Mouse (Mus musculus) hindbrain, embryonic 14.5 days (tissue): ENCODE measurements around the gene Dtnb. TPM values are rescaled to one million over a fixed set of nuclear protein-coding genes. Genes with fewer than 3 reads are reported as not detected.

Experiments
- ATAC-seq: fragments of 200-750 bp; cut with Nextera tagmentation; 2 replicates; pipeline ENCODE4 v1.8.0; 2017; ENCODE audit warnings: moderate number of reproducible peaks, mild to moderate bottlenecking, moderate TSS enrichment, moderate library complexity; ENCODE audit not compliant: low FRiP score
- DNase-seq: peaks from one replicate; pipeline ENCODE4 v3.0.0-alpha.2; 2015; ENCODE audit warnings: low spot score
- H3K27ac ChIP-seq: fragments of 300-500 bp; sonication (generic); 2 replicates; pipeline ENCODE4 v1.5.1; 2014; ENCODE audit warnings: mild to moderate bottlenecking, moderate library complexity
- H3K27me3 ChIP-seq: fragments of 300-500 bp; sonication (generic); 2 replicates; pipeline ENCODE4 v1.6.1; 2014; ENCODE audit warnings: mild to moderate bottlenecking, low read length, mixed read lengths; ENCODE audit not compliant: control insufficient read depth, insufficient read depth
- H3K36me3 ChIP-seq: fragments of 300-500 bp; sonication (generic); replicated peaks from 2 replicates; pipeline ENCODE4 v1.6.1; 2014; ENCODE audit not compliant: control insufficient read depth, insufficient read depth
- H3K4me1 ChIP-seq: fragments of 300-500 bp; sonication (generic); replicated peaks from 2 replicates; pipeline ENCODE4 v1.6.1; 2014; ENCODE audit warnings: antibody characterized with exemption, low read length, mixed read lengths; ENCODE audit not compliant: control insufficient read depth, insufficient read depth
- H3K4me2 ChIP-seq: fragments of 300-500 bp; sonication (generic); replicated peaks from 2 replicates; pipeline ENCODE4 v1.6.1; 2014; ENCODE audit warnings: mild to moderate bottlenecking, moderate library complexity
- H3K4me3 ChIP-seq: fragments of 300-500 bp; sonication (generic); replicated peaks from 2 replicates; pipeline ENCODE4 v1.5.1; 2014; ENCODE audit warnings: mild to moderate bottlenecking, low read length
- H3K9ac ChIP-seq: fragments of 300-500 bp; sonication (generic); 2 replicates; pipeline ENCODE4 v1.6.1; 2014
- H3K9me3 ChIP-seq: fragments of 300-500 bp; sonication (generic); 2 replicates; pipeline ENCODE4 v1.6.1; 2016; ENCODE audit warnings: low read length; ENCODE audit not compliant: control insufficient read depth
- WGBS: fragments of 180-500 bp; shearing (Covaris S2); extraction: QIAGEN DNeasy Blood & Tissue Kit; methylation state at CpG from one replicate; pipeline ENCODE4 v1.1.7; 2014; 5-methylcytosine and 5-hydroxymethylcytosine counted together
- microRNA-seq: library from miRNA; unstranded; fragments of <30 nt; microRNA quantifications from one replicate; pipeline ENCODE4, GENCODE M21; 2016
- polyA plus RNA-seq: library from polyadenylated mRNA; unstranded; fragments of >200 nt; fragmentation: Nextera tagmentation; extraction: Ambion mirVana; gene quantifications from 2 replicates; pipeline ENCODE4 v1.2.1, GENCODE M21; 2014

Dtnb gene
- polyA plus RNA-seq, 1 experiment from 2014 or later = 58.4 TPM

DNA sequence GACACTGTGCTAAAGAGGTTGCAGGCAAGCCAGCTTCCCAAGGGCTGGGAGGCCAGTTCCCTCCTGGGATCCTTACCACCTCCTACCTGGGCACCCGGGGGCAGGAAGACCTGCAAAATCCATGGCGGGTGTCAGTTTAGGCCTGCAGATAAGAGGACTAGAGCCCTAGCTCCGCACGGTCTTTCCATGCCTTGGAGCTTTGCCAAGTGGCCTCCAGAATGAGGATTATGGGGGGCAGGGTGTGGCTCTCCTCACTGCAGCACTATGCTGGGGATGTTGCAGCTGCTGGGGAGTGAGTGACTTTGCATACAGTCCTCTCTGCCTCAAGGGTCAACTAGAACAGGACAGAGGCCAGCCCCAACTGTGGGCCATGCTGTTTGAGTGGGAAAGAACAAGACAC lies 247.7 kb downstream of the Dtnb start:
- peaks cover 23% of the 10 kb centered on the region for H3K4me1 ChIP-seq

DNA sequence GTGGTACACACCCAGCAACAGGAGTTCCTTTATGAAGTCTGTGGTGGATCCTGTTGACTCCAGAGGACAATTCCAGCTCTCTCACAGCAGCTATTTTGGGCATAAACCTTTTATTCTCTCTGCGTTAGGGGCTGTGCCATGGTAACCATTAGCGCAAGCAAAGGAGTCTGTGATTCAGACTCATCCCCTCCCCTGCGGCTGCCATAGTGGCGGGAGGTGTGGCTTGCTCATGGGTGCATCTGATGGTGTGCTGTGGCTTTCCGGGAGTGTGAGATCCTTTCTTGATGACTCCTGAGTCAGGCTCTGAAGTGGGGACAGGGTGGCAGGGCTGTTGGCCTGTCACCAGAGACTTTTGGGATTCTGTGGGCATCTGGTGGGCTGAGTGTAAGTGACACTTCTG lies 251.2 kb downstream of the Dtnb start:
- no peaks in the 10 kb centered on the region for H3K36me3 ChIP-seq
- 56% methylated on average over 5 of the region's 5 CpGs for WGBS
- no peaks in the 10 kb centered on the region for H3K27me3 ChIP-seq
- H3K4me2 ChIP-seq = no peak overlapping the region
- H3K4me1 ChIP-seq = peaks cover 17% of the 10 kb centered on the region
- ATAC-seq = no peak
- H3K4me3 ChIP-seq = no peak overlapping the region
- no peak overlapping the region for H3K27ac ChIP-seq
- no peak for DNase-seq
- H3K9me3 ChIP-seq = no peaks in the 10 kb centered on the region
- no peak overlapping the region for H3K9ac ChIP-seq

More for the DNA sequence above, 247.7 kb downstream of the Dtnb start:
- H3K27ac ChIP-seq = no peak overlapping the region
- no peak for DNase-seq
- no peak overlapping the region for H3K4me2 ChIP-seq
- H3K9me3 ChIP-seq = no peaks in the 10 kb centered on the region
- H3K36me3 ChIP-seq = no peaks in the 10 kb centered on the region
- no peak for ATAC-seq
- WGBS = 64% methylated on average over 4 of the region's 4 CpGs
- no peak overlapping the region for H3K4me3 ChIP-seq
- no peak overlapping the region for H3K9ac ChIP-seq
- H3K27me3 ChIP-seq = no peaks in the 10 kb centered on the region

DNA sequence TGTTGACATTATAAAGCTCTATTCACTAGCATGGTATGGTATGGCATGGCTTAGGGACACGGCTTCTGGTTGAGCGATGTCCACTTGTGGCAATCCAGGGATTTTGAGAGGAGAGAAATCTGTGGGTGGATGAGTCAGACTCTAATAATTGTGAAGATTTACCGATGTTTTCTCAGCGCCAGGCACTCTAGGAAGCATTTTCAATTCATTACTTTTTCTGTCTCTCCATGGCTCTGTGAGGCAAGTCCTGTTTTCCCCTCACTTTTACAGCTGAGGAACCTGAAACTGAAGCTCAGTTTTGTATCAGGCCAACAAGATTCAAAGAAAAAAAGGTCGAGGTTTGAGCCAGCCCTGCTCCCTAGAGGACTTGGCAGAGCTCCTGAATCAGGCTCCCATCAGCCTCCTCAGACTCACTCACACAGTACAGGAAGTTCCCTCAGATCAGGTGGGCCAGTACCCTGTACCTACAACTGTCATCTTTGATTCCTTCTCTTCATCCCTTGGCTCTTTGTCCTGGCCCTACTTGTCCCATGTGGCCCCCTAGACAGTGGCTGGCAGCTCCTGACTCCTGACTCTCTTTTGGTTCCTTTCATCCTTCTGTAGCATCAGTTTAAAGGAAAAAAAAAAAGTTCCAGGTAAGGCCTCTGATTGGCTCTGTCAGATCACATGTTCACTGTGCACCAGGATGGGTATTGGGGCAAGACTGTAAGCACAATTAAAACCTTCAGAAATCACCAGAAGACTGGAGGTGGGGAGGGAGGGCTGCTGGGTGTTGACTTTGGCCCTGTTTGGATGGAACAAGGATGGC lies 252.9 kb downstream of the Dtnb start:
- H3K4me1 ChIP-seq = peaks cover 7% of the 10 kb centered on the region
- no peaks in the 10 kb centered on the region for H3K27me3 ChIP-seq
- no peak for ATAC-seq
- 82% methylated on average over 5 of the region's 5 CpGs for WGBS
- no peak overlapping the region for H3K4me2 ChIP-seq
- H3K9ac ChIP-seq = no peak overlapping the region
- no peak overlapping the region for H3K27ac ChIP-seq
- H3K9me3 ChIP-seq = no peaks in the 10 kb centered on the region
- no peak for DNase-seq
- H3K36me3 ChIP-seq = no peaks in the 10 kb centered on the region
- H3K4me3 ChIP-seq = no peak overlapping the region

DNA sequence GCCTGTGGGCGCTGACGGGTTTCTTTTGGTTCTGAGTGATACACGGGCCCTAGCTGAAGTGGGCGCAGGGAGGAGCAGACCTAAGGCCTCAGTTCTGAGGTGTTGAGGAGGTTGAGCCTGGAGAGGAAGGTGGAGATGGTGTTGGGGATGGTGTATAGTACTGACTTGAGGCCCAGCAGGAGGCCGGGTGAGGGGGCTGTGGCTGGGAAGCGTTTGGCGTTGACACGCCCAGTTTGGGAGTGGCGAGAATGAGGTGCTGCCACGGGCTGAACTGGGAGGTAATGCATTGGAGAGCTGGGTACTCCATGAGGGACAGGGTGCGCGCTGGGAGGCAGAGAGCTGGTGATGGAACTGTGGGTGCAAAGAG lies 253.5 kb downstream of the Dtnb start:
- Histone ChIP-seq H3K4me2 (no peak overlapping the region), H3K9ac (no peak overlapping the region), H3K4me1 (peaks cover 7% of the 10 kb centered on the region), H3K4me3 (no peak overlapping the region), H3K27ac (no peak overlapping the region), H3K36me3 (no peaks in the 10 kb centered on the region), H3K9me3 (no peaks in the 10 kb centered on the region), H3K27me3 (no peaks in the 10 kb centered on the region)
- DNase-seq = no peak
- 62% methylated on average over 12 of the region's 12 CpGs for WGBS
- ATAC-seq = no peak

DNA sequence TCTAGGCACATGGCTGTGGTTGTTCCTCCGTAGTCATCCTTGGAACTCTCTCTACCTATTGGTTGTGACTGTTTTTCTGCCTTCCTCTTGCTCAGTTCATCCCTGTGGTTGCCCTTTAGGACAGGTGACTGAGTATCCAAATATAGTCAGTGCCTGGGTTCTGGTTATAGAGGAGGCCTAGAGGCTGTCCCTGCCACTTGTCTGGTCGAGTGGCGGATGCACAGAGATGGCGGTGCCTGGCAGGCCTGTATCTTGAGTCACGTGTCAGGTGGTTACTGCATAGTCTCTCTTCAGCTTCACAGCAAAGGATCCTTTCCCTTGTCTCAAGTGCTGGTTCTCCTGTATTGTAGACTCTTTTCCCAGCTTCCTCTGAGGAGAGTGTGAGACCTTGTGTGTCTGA lies 255.6 kb downstream of the Dtnb start:
- Histone ChIP-seq H3K27me3 (no peaks in the 10 kb centered on the region), H3K36me3 (no peaks in the 10 kb centered on the region), H3K4me1 (peaks cover 7% of the 10 kb centered on the region), H3K4me2 (no peak overlapping the region), H3K4me3 (no peak overlapping the region), H3K27ac (no peak overlapping the region), H3K9me3 (no peaks in the 10 kb centered on the region), H3K9ac (no peak overlapping the region)
- DNase-seq (no peak), ATAC-seq (no peak)
- WGBS = 94% methylated on average over 5 of the region's 5 CpGs

Small RNA genes lying within 50 kb of the gene (microRNA-seq; reads per million reads assigned to microRNA genes)
- not detected for gene Gm26050

Other genes starting within 250 kb of the Dtnb start
- gene Kif3c, start 207.2 kb upstream of the Dtnb start, polyA plus RNA-seq = 73.8 and 77.9 TPM in 2 replicates
- 11.8 and 12.4 TPM in 2 replicates for gene Asxl2, start 145.5 kb upstream of the Dtnb start, polyA plus RNA-seq
- gene Dnmt3a, start 233.6 kb downstream of the Dtnb start, polyA plus RNA-seq = 61.9 and 62.1 TPM in 2 replicates